Mouse (Mus musculus): ENCODE results near the gene Mafb.
A peak's percentile ranks its signal among the peaks of the same experiment; 100 is the strongest.

Gene Mafb

DNA sequence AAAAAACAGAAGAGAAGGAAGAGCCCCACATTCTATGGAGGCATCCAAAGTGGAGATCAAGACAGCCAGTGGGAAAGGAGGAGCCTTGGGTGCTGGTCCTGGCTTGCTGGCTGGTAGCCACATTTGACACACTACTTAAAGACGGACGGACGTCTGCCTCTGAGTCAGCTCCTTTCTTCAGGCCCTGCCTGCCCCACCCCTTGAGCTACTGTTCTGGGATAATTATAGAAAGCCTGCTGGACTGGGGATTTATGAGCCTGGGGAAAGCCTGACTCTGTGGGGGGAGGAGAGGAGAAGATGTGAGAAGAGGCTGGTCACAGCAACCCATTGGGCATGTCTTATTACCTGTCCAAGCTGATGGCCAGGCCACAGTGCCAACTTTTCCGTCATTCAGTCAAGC, 45.0 kb downstream of the Mafb start:
- peak in 1 of 2 experiments; percentile 31 for DNase-seq

GRCm38 (mm10) chr2:160318255-160318654, 48.6 kb downstream of the Mafb start:
- no peak for DNase-seq

Measured in lung, postnatal 4 days (tissue).